Mouse (Mus musculus): ENCODE results near the gene Fmo5.

Fmo5 gene

DNA sequence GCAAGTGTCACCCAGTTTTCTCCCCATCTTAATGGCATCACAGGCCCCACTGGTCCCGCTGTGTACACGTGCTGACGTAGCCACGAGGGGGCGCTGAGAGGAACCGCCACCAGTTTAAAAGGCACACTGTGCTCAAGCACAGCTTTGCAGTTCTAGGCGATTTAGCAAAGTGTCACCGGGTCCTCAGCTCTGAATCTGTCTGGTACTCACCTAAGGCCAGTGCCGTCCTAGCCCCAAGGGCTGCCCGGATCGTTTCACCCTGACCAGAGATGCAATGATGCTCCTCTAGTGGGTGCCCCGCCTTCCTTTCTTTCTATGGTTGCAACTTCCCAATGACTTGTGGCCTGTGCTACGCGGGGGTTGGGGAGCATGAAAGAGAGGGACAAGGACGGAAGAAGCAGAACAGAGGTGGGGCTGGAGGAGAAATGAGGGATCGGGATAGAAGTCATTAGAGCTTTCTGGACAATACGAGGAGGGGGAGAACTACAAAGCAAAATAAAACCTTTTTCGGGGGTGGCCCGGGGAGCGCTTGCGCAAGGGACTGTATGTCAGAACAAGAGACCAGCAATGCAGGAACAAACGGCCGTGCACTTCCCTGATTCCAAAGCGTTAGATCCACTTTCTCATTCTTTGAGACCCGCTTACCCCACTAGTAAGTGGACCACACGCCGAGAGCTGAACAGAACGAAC, 52.2 kb downstream of the Fmo5 start:
- DNase-seq (ENCODE audit: low spot score in 2 of 2) = peak; percentile 77 to 93

DNA sequence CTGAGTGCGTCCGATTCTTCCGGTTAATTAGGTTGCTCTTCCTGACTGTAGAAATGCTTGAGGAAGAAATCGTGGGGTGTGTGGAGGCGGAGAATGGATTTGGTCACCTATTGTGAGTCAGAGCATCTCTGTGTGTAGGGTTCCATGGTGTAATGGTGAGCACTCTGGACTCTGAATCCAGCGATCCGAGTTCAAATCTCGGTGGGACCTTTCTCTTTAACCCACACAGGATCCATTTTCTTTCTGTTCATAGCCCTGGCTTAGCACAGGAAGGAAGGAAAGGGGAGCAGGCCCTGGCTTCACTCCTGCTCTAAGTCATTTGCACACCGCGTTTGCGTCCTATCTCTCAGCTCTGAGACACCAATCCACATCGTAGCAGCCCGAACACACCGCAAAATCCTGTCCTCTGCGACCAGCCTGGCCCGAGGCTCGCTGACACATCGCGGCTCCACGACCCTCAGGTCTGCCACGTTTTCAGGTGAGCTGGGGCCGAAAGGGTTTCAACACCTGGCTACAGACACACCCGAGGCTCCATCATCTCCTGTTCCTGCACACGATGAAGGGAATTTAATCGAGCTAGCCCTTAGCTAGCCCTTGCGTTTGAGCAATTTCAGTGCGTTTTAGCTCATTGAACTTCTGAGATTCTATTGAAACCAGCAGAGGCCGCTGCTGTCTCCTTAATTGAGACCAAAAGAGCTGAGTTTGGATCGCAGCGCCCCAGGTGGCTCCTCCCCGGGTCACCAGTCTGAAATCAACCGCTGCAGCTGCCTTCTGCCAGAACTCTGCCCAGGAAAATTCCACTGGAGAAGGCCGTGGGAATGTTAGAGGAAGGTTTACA, 52.9 kb downstream of the Fmo5 start:
- DNase-seq (ENCODE audit: low spot score in 2 of 2) = peak; percentile 59 to 79

DNA sequence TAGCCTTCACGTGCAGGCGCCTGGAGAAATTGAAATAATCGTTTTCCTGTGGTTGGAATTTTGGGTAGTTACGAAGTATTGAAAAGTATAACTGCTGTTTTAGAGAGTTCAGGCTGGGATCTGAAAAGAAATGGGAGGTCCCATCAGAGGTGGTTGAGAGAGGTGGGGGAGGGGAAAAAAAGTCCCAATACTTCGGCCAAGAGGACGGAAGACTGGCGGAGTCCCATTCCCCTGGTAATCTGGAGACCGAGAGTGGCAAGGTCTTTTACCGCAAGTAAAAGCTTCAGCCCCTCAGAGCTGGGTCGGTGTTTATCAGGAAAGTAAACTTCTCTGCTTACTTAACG, 53.5 kb downstream of the Fmo5 start:
- no peak for DNase-seq (ENCODE audit: low spot score in 2 of 2)

DNA sequence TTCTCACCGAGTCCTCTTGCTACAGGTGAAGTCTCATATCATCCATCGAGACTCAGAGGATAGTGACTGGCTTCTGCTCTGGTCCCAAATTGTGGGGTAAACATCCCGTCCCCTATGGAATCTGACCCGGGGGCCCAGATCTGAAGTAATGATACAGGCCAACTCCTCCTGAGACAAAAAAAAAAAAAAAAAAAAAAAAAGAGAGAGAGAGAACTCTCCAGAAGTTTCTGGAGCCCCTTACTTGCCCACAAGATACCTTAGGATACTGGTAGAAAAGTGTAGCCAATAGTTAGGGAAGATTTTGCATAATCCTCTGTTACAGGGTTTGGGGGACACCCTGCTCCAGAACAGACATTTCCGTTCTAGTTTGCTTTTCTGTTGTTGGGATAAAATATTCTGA, 54.0 kb downstream of the Fmo5 start:
- no peak for DNase-seq (ENCODE audit: low spot score in 2 of 2)

DNA sequence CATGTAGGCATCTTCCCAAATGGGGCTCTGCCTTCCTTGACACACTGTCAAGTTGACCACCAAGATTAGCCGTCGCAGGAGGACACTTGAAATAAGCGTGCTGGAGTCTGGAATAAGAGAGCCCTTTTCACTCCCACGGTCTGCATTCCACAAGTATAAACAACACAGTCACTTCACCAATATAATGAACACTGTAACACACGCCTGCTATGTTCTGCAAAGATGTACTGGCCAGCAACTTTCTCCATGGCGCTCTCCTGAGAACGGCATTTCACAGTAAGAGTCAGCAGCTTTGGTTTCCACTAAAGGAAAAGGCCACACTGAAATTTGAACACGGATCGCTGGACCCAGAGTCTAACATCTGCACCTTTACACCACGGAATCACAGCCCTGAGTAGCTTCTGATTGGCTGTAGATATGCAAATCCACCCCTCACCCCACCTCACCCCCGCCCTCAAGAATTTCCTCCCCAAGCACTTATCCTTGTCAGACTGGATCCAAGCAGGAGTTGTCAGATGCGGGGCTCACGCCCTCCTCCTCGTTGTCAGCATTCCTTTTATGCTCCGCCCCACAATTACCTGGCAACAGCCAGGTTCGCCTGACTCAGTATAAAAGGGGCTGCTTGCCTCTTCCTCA, 55.1 kb downstream of the Fmo5 start:
- no peak for DNase-seq (ENCODE audit: low spot score in 2 of 2)

DNA sequence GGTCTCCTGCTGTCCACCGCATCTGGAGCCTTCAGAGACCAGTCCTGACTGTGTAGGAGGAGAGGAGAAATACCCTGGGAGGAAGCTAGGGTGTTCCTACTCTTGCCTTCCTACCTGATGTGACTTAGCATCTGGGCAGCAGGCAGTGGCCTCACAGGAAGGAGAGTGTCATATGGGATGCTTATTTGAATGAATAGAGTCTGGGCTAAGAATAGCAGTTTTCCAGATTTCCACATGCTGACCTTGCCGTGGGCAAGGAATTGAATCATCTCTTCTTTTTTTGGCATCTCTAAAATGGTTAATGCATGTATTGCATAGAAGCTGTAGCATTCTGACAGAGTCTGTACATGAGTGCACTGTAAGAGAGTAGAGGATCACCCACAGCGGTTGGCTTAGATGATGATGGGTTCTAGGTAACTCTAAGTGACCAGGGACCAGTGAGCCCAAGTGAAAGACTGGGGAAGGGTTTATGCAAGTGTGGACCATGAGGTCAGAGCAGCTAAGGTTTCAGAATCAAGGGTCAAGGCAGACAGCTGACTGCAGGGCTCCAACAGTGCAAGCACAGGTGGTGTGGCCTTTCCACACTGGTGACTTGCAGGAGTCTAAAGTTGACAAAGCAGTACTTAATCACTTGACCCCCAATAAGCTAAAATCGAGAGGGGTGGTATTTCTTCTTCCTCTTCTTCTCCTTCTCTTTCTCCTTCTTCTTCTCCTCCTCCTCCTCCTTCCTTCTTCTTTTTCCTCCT, 57.9 kb downstream of the Fmo5 start:
- no peak for DNase-seq (ENCODE audit: low spot score in 2 of 2)

DNA sequence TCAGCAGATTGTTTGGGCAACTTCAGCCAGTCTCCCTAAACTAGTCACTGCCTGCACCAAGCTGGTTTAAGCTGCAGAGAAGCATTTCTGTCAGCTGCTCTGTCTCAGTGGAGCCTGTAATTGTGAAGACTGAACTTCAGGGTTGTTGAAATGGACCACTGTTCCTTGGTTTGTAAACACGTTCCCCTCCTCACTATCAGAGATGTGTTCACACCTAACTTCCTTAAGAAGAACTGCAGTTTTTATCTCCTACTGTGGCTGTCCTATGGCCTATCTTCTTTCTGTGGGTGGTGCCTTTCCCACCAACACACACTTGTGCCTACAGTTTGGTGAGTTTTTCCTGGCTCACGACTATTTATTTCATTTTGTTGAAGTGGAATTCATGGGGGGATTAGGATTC, 60.7 kb downstream of the Fmo5 start:
- DNase-seq (ENCODE audit: low spot score in 2 of 2) = no peak

DNA sequence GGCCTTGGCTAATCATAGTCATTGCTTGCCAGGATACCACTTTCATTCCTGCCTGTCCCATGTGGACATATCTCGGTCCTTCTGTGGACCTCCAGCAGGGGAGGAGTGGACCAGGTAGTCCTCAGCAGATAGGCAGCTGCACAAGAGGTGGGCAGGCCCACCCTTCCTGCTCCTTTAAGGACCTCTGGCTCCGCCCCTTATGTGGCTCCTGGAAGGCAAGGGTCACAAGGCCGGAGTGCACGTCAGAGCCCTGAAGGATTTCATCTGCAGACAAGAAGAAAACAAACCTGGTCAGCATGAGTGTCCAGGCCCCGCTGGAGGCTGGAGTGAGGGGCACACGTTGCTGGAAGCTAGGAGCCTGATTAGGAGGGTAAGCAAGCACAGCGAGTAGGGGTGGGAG, 62.0 kb downstream of the Fmo5 start:
- DNase-seq (ENCODE audit: low spot score in 2 of 2) = no peak

DNA sequence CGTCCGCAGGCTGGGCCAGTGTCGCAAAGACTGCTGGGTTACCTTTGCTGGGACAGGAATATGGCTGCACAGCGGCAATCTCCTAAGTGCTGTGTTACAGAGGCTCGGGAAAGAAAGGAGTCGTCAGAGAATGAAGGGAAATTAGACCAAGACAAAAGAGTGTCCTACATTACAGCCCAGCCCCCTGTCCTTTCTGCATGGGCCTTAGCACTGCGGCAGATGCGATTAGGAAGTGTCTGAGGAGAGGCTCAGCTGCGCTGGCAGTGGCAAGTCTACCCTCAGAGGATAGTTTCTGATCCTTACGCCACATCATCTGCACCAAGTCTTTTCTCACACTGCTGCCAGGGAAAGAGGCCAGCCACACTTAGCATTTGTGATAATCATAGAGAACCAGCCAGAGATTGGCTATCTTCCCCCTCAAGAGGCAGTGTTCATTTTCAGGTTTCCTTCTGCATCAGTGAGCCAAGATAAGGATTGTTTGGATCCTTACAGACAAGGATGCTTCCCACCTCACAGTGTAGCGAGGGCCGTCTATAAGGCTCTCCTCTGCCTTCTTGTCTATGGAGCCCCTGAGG, 62.9 kb downstream of the Fmo5 start:
- no peak for DNase-seq (ENCODE audit: low spot score in 2 of 2)

DNA sequence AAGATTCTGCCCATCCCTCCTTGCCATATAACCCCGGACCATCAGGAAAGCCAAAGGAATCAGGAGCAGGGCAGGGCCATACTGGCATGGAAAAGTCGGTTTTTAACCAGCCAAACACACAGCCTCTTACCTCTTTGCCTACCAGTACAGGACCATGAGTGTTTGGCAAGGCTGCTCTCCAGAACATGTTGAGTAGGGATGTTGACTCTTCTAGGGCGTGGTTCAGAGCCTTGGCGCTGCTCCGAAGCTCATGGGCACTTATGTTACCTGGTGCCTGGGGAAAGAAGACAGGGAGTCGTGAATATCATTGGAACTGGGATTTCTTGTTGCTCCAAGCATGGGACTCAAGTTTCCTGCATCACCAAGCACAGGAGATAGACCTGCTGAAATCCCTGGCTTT, 65.2 kb downstream of the Fmo5 start:
- no peak for DNase-seq (ENCODE audit: low spot score in 2 of 2)

DNA sequence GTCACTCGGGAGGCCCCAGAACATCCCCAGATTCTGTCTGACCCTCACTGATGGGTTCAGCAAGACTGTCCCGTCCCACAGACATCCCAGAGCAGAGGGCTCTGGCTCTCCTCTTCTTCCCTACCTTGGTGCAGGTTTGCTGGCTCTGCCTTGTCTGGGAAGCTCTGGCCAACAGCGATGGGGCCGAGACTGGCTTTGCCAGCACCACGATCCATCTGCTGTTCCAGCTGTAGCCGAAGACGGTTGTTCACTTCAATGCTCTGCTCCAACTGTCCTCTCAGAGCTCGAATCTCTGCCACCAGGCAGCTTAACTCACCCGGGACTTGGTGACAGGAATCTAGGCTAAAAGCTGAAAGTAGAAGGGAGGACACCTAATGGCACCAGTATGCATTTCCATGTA, 68.3 kb downstream of the Fmo5 start:
- DNase-seq (ENCODE audit: low spot score in 2 of 2) = no peak

DNA sequence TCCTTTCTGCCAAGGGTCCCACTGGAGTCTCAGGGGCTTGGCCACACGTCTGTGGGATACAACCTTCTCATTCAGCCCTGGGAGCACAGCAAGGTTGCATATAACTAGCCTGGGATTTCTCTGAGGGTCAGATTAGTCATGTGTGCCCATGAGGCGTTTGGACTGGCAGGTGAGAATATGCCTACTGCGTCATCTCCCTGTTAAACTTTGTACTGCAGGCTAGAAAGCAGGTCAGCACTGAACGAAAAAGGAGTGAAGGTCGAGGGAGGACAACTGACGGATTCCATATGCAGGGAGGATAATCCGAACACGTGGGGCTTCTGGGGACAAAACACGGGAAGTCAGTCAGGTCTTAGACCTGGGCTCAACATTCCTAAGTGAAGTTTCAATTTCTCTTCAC, 68.7 kb downstream of the Fmo5 start:
- no peak for DNase-seq (ENCODE audit: low spot score in 2 of 2)

DNA sequence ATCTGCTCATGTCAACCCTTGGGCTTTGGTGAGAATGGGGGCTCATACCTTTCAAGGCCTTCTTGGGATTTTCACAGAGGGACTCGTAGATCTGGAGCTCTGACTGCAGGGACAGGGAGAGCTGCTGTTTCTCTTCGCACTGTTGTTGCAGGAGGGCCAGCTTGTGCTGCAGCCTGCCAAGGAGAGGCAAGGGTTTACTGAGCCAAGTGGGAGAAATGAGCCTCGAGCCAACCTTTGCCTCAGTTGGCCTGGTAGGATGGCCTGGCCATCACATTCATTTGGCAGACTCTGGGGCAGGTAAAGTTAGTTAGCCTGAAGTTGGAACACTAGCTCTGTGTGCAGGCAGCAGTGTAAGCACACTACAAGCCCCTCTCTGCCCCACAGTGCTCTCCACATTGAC, 70.5 kb downstream of the Fmo5 start:
- DNase-seq (ENCODE audit: low spot score in 2 of 2) = no peak

DNA sequence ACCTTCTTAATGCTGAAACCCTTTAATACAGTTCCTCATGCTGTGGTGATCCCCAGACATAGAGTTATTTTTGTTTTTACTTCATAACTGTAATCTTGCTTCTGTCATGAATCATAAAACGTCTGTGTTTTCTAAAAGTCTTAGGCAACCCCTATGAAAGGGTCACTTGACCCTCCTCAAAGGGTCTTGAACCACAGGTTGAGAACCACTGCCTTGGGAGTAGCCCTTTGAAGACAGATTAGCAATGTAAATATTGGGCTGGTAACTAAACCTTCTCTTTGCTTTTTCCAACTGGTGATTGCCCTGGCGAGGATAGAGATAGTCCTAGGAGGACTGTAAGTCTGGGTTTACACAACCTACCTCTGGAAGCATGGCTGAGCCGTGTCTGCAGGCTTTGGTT, 72.6 kb downstream of the Fmo5 start:
- no peak for DNase-seq (ENCODE audit: low spot score in 2 of 2)

DNA sequence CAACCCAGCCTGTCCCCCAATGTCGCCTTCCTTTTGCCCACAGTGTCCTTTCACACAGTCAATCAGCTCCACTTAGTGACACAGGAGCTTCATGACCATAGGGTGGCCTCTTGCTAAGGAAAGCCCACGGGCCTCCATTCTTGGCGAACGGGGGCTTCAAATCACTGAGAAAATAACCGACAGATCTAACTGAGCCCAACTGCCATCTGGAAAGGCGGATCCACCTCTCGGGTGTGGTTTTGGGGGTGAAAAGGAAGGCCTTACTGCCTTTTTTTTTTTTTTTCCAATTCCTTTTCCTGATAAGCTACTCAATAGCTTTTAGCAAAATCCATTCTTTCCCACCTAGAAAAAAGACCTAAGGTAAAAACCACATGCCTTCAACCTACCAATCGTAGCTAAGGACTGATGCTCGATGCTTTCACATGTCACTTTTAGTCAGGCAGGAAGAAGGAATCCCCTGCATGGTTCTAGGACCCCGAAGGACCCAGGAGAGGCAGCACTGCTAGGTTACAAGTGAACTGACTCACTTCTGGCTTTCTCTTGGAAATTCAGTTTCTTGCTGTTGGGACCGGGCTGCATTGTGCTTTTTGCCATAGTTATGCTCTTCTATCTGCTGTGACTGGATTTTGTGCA, 74.0 kb downstream of the Fmo5 start:
- DNase-seq (ENCODE audit: low spot score in 2 of 2) = no peak

Measured in spleen, postnatal 4 days (tissue).